Mouse (Mus musculus) stomach, adult 2 months (tissue): Measurements from ENCODE around the gene Trex2. TPM values are rescaled to one million over a fixed set of nuclear protein-coding genes. Genes with fewer than 3 reads are reported as not detected.

Experiments used
- polyA plus RNA-seq: library from polyadenylated mRNA; depleted of rRNA; stranded (reverse); fragments of >200 nt; gene quantifications from 2 replicates; pipeline ENCODE4 v1.2.3, GENCODE M21; 2012; rRNA removed

Gene Trex2
- polyA plus RNA-seq = 97.8 and 195 TPM in 2 replicates

DNA sequence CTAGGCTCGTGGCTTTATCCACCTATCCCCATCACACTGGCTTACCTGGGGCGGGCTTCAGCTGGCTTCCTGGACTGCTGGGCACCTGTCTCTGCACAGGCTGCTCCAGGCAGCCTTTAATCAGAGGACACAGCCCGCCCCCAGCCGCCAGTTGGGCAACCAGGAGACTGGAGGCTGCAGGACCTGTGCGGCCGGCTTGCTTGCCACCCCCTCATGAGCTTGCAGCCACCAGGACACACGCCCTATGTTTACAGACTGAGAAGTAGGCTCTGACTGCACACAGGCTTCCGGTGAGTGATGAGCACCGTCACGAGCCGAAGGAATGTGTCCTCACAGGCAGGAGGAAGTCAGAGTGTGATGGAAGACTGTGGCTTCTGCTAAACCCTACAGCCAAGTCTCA is at the start of gene Trex2:
Gene Trex2, minus strand, starts transcription at position 93 of the 400 bp plus-strand sequence.

DNA sequence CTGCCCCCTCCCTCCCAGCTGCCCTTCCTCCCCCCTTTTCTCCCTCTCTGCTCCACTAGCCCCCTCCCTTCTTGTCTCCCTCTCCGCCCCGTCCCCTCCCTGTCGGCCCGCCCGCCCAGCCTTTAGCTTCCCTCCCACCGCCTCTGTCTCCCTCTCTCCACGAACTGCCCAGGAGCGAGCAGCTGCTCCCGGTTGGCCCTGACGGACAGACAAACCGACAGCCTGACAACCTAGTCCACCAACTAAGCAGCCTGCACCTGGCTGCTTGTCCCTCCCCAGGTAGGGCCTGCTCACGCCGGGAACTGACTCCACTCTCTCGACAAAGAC is 48.3 kb upstream of the Trex2 start, which contains the start of gene Bgn:
Gene Bgn, plus strand, starts transcription at position 119 of the 327 bp plus-strand sequence.

DNA sequence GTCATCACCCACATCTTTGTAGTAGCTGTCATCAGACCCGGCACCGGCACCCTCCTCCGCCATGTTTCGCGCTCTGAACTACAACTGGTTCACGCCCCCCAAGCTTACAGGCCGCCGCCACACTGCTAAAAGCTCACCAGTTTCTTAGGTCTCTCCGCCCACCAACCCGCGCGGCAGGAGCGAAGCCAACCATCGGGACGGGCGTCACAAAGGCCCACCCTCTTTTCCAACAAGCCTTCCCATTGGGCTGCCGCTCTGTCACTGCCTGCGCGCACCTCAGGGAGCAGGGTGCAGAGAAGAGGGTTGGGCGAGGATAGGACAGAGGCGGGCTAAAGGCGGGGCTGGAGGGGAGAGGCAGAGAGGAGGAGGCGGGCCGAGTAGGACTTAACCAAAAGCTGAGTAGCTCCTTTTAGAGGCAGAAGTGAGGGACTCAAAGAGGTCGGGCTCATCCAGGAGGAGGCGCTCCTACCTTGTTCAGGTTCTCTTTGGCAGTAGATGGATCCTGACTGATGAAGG is 23.8 kb upstream of the Trex2 start, which contains the start of gene Haus7:
Gene Haus7, minus strand, starts transcription at position 168 of the 516 bp plus-strand sequence.

DNA sequence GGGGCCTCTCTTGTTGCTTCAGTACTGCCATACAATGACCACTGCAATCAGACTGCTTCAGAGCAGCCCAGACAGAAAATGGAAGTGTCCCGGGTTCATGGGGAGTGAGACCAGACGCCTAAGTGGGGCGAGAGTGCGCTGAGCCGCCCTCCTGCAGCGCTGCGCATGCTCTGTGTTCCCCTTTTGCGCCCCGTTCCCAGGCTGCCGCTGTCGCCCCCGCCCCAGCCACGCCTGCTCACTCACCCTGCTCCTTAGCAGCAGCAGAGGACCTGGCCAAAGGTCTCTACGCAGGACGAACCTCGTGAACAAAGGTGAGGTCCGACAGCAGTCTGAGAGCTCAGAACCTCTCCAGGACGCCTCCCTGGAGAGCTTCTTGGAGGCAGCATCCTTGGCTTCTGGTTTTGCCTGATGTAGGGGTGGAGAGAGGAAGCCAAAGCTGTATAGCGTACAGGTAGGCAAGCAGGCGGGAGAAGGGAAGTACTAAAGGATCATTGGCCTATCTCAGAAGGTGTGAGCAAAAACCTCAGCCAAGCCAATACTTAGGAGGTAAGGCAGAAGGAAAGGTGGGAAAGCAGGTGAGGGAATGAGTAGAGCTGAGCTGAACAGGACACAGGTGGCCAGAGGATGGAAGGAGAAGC is 24.1 kb downstream of the Trex2 start, which contains the start of gene Zfp92:
Gene Zfp92, plus strand, starts transcription at position 217 of the 638 bp plus-strand sequence.

DNA sequence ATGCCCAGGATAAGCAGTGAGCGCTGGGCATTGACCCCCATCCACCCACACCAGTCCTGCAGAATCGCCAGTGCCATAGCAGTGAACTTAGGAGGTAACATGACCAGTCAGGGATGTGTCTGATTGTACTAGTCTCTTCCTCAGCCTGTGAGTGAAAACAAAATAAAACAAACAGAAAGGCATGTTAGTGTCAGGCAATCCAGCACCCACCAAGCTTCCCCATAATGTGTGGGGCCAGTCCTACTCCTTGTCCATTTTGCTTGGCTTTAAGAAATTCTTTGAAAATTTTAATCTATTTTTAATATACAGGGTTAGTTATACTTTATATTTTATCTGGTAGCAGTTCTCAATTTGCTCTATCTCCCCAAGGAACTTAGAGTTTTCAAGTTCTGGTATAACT is 36.5 kb downstream of the Trex2 start, which contains the start of gene Gm18336:
Gene Gm18336, minus strand, starts transcription at position 101 of the 400 bp plus-strand sequence.

Other genes starting within 250 kb of the Trex2 start
- gene Xlr3b, start 243.1 kb downstream of the Trex2 start, polyA plus RNA-seq = 0.06 TPM in 1 of 2 replicates, not detected in the other
- not detected in 2 replicates for gene Xlr4b, start 221.0 kb downstream of the Trex2 start, polyA plus RNA-seq
- 20.4 and 37.1 TPM in 2 replicates for gene F8a, start 207.1 kb downstream of the Trex2 start, polyA plus RNA-seq
- gene Xlr4c, start 192.2 kb downstream of the Trex2 start, polyA plus RNA-seq = not detected in 2 replicates
- gene Xlr3c, start 170.0 kb downstream of the Trex2 start, polyA plus RNA-seq = not detected in 2 replicates
- gene Xlr5a, start 142.4 kb downstream of the Trex2 start, polyA plus RNA-seq = not detected in 2 replicates
- not detected in 2 replicates for gene Xlr5c, start 142.4 kb downstream of the Trex2 start, polyA plus RNA-seq
- gene Gm45015, start 98.5 kb downstream of the Trex2 start, polyA plus RNA-seq = not detected in 2 replicates
- gene Zfp275, start 92.7 kb downstream of the Trex2 start, polyA plus RNA-seq = 2.1 and 2.9 TPM in 2 replicates
- not detected in 2 replicates for gene Gm18336, start 36.6 kb downstream of the Trex2 start, polyA plus RNA-seq
- 0.03 TPM in 1 of 2 replicates, not detected in the other for gene Zfp92, start 24.2 kb downstream of the Trex2 start, polyA plus RNA-seq
- gene Haus7, start 23.7 kb upstream of the Trex2 start, polyA plus RNA-seq = 6.3 and 7.0 TPM in 2 replicates
- 139 and 158 TPM in 2 replicates for gene Bgn, start 48.3 kb upstream of the Trex2 start, polyA plus RNA-seq
- 0.06 and 0.10 TPM in 2 replicates for gene Atp2b3, start 67.7 kb upstream of the Trex2 start, polyA plus RNA-seq
- 0.37 and 0.69 TPM in 2 replicates for gene Dusp9, start 204.1 kb upstream of the Trex2 start, polyA plus RNA-seq
- gene Pnck, start 224.8 kb upstream of the Trex2 start, polyA plus RNA-seq = 11.4 and 14.7 TPM in 2 replicates
- gene Slc6a8, start 237.8 kb upstream of the Trex2 start, polyA plus RNA-seq = 39.7 and 46.3 TPM in 2 replicates